Mouse (Mus musculus): Measurements from ENCODE around the gene Cfd. TPM values are rescaled to one million over a fixed set of nuclear protein-coding genes. Genes with fewer than 3 reads are reported as not detected.
A peak's percentile ranks its signal among the peaks of the same experiment; 100 is the strongest.

Cfd gene
- total RNA-seq (2021) = 10 to 100 TPM; 11.1 to 61.8 TPM

GRCm38 (mm10) chr10:79890670-79891069 is at the start of gene Cfd:
Gene Cfd, plus strand, starts transcription at chr10:79890853.
- intact Hi-C loops (cut with DNase I) = no loop called here

GRCm38 (mm10) chr10:79842322-79842721 is 48.3 kb upstream of the Cfd start:
- DNase-seq (ENCODE audit: low spot score) = no peak
- intact Hi-C loops (cut with DNase I) = no loop called here

More at GRCm38 (mm10) chr10:79890670-79891069, at the start of gene Cfd:
- DNase-seq (ENCODE audit: low spot score) = no peak

- intact Hi-C loops (cut with DNase I) = no loop called here
- no peak for DNase-seq (ENCODE audit: low spot score)
Observed at GRCm38 (mm10) chr10:79843476-79843875, 47.2 kb upstream of the Cfd start.

GRCm38 (mm10) chr10:79846553-79846952 is 44.1 kb upstream of the Cfd start:
- no peak for DNase-seq (ENCODE audit: low spot score)
- intact Hi-C loops (cut with DNase I) = no loop called here

GRCm38 (mm10) chr10:79849941-79850628 is 40.6 kb upstream of the Cfd start:
- intact Hi-C loops (cut with DNase I) = loop anchor here (10.0 kb wide), 1 partner anchor 295 kb away; the partner anchor contains the start of genes Cbarp and Midn
- no peak for DNase-seq (ENCODE audit: low spot score)

- DNase-seq (ENCODE audit: low spot score) = no peak
- intact Hi-C loops (cut with DNase I) = loop anchor here (10.0 kb wide), 1 partner anchor 293 kb away; the partner anchor contains the start of genes Cbarp and Midn
Observed at GRCm38 (mm10) chr10:79851653-79852052, 39.0 kb upstream of the Cfd start.

- intact Hi-C loops (cut with DNase I) = loop anchor here (10.0 kb wide), 1 partner anchor 293 kb away; the partner anchor contains the start of genes Cbarp and Midn
- DNase-seq (ENCODE audit: low spot score) = peak; percentile 52
Observed at GRCm38 (mm10) chr10:79852107-79852789, 38.4 kb upstream of the Cfd start.

- no peak for DNase-seq (ENCODE audit: low spot score)
- intact Hi-C loops (cut with DNase I) = loop anchor here (10.0 kb wide), 1 partner anchor 292 kb away; the partner anchor contains the start of genes Cbarp and Midn
Observed at GRCm38 (mm10) chr10:79852827-79853226, 37.8 kb upstream of the Cfd start.

- DNase-seq (ENCODE audit: low spot score) = peak; percentile 93
- intact Hi-C loops (cut with DNase I) = loop anchor here (10.0 kb wide), 1 partner anchor 291 kb away; the partner anchor contains the start of genes Cbarp and Midn
Observed at GRCm38 (mm10) chr10:79853392-79853791, 37.3 kb upstream of the Cfd start.

- DNase-seq (ENCODE audit: low spot score) = peak; percentile 98
- intact Hi-C loops (cut with DNase I) = loop anchor here (10.0 kb wide), 1 partner anchor 291 kb away; the partner anchor contains the start of genes Cbarp and Midn
Observed at GRCm38 (mm10) chr10:79853860-79854795, 36.5 kb upstream of the Cfd start, which contains the start of gene Ptbp1. Gene Ptbp1, plus strand, starts transcription at chr10:79854427.

- DNase-seq (ENCODE audit: low spot score) = peak; percentile 52
- intact Hi-C loops (cut with DNase I) = loop anchor here (10.0 kb wide), 1 partner anchor 290 kb away; the partner anchor contains the start of genes Cbarp and Midn
Observed at GRCm38 (mm10) chr10:79854801-79855541, 35.7 kb upstream of the Cfd start.

- intact Hi-C loops (cut with DNase I) = loop anchor here (2.0 to 10.0 kb wide), 2 partner anchors 15 to 289 kb away; partner anchors contain the start of genes Cbarp and Midn
- no peak for DNase-seq (ENCODE audit: low spot score)
Observed at GRCm38 (mm10) chr10:79855558-79856184, 35.0 kb upstream of the Cfd start.

GRCm38 (mm10) chr10:79856280-79856679 is 34.4 kb upstream of the Cfd start:
- intact Hi-C loops (cut with DNase I) = loop anchor here (2.0 to 10.0 kb wide), 2 partner anchors 15 to 289 kb away; partner anchors contain the start of genes Cbarp and Midn
- DNase-seq (ENCODE audit: low spot score) = no peak

GRCm38 (mm10) chr10:79856704-79857451 is 33.8 kb upstream of the Cfd start:
- DNase-seq (ENCODE audit: low spot score) = no peak
- intact Hi-C loops (cut with DNase I) = loop anchor here (2.0 to 10.0 kb wide), 2 partner anchors 16 to 288 kb away; partner anchors contain the start of genes Cbarp and Midn

GRCm38 (mm10) chr10:79857452-79857811 is 33.2 kb upstream of the Cfd start:
- intact Hi-C loops (cut with DNase I) = loop anchor here (2.0 to 10.0 kb wide), 2 partner anchors 17 to 287 kb away; partner anchors contain the start of genes Cbarp and Midn
- DNase-seq (ENCODE audit: low spot score) = peak; percentile 68

- DNase-seq (ENCODE audit: low spot score) = no peak
- intact Hi-C loops (cut with DNase I) = loop anchor here (2.0 to 10.0 kb wide), 2 partner anchors 17 to 287 kb away; partner anchors contain the start of genes Cbarp and Midn
Observed at GRCm38 (mm10) chr10:79857894-79858293, 32.8 kb upstream of the Cfd start.

- intact Hi-C loops (cut with DNase I) = loop anchor here (10.0 kb wide), 1 partner anchor 286 kb away; the partner anchor contains the start of genes Cbarp and Midn
- DNase-seq (ENCODE audit: low spot score) = no peak
Observed at GRCm38 (mm10) chr10:79858416-79859074, 32.1 kb upstream of the Cfd start.
